ENCODE assay signal across 1 mouse cellular context in the genomic region with DNA sequence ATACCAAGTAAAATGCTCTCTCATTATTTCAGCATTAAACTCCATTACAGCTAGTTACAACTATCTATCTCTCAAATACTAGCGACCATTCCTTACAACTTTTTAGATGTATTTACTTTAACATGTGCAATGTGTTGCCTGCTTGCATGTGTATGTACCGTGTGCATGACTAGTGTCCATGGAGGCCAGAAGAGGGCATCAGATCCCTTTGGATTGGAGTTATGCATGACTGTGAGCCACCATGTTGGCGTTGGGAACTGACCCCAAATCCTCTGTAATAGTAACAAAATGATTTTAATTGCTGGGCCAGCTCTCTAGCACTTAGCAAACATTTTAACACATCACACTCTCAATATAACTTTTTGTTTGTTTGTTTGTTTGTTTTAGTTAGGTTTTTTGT.
TF ChIP-seq lines count a peak whose summit lies in the region.

No protein-coding gene starts in this region.

TF ChIP-seq in CH12.LX, 34 proteins besides CTCF, POLR2A, EP300 and RAD21:
- 0 out of 2 replicates have a peak, but pooled peaks have one; percentile 50 for TF ChIP-seq MYC (IDR thresholded peaks at IDR 0.05; ENCODE audit: low read depth, low read length)
- peak; percentile 31 for TF ChIP-seq SMC3 (IDR thresholded peaks at IDR 0.05; ENCODE audit: low read depth, low read length)
- TF ChIP-seq USF1 (IDR thresholded peaks at IDR 0.05; ENCODE audit: low read depth, low read length) = no peak
